Mouse (Mus musculus) liver (tissue): ENCODE data around the gene Psma5.
A peak's percentile ranks its signal among the peaks of the same experiment; 100 is the strongest.

Experiments used
- DNase-seq: peaks from one replicate; pipeline ENCODE4 v3.0.0-alpha.2; 2020; ENCODE audit warnings: mixed read lengths

Psma5 gene

DNA sequence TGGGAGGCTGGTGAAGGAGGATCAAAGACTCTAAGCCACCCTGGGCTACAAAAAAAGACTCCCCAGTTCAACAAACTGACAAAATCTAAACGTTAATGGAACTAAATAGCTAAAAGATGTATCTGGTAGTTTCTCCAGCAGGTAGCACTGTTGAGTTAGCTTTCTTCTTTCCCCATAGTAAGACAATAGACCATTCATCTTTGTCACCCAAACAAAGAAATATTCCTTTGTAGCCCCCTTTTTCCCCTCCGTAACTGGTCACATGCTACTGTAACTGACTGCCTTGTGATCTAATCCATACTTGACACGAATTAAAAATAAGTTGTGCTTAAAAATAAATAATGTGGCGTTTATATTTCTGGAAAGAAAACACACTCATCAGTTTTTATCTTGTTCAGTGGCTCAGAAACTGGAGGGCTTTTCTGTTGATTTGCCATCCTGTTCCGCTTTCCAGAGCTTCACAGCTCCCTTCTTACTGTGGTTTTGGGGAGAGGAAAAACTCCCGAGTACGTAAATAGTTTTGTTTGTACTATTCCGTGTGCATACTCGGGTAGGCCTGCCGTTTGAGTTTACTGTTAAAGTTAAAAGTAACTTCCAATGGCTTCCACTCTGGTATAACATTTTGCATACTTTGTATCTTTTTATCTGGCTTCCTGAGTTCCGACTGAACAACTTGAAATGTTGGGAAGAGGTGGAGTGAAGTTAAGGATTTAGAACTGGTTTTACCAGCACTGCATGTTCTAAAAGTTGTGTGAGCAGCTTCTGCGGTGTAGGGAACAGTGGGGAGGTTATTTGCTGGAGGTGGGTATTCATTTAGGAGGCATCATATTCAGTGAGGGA is 25.9 kb downstream of the Psma5 start:
- DNase-seq: no peak

DNA sequence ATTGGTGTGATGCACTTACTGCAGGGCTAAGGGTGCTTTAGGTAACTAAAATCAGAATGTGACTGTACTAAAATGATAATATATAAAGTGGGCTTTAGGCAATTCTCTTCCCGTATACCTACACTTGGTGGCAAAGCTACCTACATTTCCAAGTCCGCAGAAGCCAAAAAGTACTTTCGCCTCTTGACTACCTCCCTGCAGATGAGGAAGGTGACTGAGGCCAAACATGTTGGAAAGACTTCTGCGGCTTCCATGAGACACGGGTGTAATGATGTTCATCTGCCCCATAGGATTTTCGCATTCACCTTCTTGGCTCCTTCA is 26.5 kb downstream of the Psma5 start:
- DNase-seq: no peak

DNA sequence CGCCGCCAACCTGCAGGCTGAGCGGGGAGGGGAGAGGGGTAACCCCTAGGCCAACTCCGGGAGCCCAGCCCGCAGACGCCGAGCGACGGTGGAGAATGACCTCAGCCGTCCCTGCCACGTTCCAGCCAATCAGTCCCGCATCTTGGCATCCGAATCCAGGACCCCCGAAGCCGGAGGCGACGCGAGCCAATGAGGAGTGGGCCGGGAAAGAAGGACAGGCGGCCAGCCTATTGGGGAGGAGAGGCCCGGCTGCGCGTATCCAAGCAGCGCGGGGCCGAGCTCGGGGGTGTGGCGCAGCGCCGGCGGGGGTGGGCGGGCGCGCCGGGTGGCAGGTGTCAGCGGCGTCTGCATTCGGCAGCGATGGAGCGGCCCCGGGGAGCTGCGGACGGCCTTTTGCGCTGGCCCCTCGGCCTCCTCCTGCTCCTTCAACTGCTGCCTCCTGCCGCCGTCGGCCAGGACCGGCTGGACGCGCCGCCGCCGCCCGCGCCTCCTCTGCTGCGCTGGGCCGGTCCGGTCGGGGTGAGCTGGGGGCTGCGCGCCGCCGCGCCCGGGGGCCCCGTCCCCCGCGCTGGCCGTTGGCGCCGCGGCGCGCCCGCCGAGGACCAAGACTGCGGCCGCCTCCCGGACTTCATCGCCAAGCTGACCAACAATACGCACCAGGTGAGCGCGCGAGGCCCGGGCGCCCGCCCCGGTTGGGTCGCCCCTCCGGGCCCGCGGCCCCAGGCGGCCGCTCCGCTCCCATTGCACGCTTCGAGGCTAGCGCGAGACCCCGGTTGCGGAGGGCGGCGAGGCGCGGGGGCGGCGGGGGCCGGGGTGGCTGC is 27.3 kb downstream of the Psma5 start, which contains the start of gene Sort1:
Gene Sort1, plus strand, starts transcription at position 302 of the 821 bp plus-strand sequence.
- peak; percentile 87 for DNase-seq

DNA sequence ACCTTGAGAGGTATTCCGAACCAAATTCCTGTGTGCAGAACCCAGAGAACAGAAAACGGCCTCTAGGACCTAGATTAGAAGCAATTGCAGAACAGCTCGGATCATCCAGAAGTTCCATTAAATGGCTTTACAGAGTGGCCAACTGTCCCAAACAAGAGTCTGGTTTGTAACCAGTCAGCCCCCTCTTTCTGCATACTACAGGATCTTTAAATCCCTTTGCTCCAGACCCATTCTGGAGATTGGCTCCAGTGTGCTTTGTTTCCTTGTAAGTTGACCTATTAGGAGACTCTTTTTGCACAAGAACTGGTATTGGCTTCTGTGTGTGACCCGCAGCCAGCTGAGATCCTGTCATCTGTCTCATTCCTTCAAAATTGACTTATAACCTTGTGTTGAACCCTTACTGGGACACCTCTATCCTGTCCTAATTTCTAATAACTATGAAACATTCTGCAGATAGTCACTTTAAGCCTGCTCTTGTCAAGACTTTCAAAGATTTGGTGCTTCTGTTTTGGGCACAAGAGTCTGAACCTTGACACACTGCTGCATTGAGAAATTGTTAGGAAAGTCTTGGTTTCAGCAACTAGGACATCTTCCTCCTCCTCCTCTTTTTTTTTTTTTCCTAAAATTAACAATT is 28.5 kb downstream of the Psma5 start:
- DNase-seq: no peak

DNA sequence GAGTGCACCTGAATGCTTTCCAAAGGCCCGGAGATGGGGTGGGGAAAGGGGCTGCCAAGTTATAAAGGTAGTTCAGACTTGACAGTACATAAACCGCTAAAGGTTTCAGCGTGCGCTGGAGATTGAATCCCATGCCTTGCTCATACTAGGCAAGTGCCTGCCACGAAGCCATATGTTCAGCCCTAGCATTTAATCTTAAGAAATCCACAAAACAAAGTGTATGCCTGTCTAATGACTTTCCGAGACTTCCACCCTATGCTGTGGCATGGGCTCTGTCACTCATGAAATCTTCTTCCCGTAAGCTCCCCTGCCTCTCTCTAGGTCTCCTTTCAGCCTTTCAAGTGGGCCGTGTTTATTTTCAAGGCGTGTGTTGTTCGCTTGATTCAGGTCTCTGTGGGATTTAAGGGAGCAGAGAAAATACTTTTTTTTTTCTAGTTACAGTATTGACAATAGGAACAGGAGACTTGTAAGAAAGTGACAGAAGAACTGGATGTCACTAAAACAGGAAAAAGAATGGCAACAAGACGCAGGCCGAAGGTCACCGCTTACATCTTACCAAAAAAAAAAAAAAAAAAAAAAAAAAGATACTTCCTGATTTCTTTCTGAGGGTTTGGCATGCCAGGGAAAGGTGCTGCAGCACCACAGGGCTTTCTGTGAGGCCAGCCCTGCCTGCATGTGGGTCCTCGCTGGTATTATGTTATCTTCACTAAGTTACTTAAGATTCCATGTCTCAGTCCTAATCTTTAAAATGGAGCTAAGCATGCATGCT is 30.1 kb downstream of the Psma5 start:
- no peak for DNase-seq

DNA sequence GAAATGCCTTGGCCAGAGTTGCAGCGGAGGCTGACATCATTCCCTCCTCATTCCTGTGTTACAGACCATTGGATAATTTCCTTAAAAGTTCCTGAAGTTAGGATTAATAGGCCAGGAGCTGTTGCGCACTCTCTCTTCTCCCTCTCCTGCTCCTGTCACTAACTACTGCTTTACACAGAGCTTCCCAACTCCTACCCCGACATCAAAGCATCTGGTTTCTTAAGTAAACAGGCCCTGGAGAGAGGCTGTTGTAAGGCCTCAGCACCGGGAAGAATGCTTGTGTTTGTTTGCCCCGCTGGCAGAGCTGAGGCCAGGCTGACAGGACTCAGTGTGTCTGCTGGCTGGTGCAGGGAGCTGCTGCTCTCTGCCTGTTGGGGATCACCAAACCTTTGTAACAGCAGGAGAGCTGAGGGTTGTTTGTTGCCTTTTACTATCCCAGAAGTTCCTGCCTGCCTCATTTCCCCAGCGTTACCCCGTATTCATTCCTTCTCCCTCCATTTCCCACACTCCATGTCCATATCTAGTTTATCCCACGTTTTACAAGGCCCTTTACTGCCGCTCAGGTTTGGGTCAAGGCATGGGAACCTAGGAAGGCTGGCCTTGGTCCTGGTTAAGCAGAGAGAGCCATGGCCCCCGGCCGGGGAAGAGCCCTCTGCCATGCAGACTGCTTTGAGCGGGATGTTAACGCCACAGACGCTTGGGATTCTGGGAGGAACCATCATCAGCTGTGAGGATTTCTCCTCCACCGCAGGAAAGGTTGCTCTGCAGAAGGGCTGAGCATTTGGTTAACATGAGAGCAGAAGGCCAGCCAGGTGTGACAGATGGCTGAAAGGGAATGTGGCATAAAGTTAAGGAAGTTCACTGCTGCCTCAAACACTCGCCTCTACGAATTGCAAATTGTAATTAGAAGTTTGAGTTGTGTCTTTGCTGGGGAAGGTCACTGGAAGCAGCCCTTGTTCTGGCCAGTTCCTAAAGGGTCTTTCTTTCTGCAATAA is 31.4 kb downstream of the Psma5 start:
- no peak for DNase-seq

DNA sequence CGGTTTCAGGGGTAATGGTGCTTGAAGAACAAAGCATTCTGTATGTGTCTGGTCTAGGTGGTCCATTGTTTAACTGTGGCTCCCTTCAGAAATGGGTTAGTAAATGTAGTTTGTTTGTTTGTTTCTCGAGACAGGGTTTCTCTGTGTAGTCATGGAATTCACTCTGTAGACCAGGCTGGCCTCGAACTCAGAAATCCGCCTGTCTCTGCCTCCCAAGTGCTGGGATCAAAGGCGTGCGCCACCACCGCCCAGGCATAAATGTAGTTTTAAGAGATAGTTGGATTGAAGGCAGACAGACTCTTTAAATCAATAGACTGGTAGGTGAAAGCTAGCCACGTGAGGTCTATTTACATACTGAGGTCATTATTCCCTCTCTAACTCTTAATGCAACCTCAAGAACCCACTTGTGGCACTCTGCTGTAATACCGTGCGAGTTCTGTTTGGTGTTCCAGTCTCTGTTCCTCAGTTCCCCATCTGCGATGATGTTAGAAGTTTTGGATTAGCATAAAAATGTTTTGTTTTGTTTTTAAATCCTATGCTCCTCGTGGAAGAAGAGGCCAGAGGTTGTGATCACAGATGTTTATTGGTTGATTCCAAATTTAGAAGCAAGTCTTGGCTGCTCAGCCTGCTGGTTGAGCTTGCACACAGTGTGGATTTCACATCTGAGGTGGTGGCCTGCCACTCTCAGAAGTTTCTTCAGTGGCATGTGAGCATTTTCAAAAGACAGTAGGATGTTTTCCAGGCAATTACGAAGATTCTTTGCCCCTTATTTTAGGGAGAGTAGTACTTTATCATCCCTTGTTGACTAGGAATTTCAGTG is 32.8 kb downstream of the Psma5 start:
- DNase-seq: no peak

DNA sequence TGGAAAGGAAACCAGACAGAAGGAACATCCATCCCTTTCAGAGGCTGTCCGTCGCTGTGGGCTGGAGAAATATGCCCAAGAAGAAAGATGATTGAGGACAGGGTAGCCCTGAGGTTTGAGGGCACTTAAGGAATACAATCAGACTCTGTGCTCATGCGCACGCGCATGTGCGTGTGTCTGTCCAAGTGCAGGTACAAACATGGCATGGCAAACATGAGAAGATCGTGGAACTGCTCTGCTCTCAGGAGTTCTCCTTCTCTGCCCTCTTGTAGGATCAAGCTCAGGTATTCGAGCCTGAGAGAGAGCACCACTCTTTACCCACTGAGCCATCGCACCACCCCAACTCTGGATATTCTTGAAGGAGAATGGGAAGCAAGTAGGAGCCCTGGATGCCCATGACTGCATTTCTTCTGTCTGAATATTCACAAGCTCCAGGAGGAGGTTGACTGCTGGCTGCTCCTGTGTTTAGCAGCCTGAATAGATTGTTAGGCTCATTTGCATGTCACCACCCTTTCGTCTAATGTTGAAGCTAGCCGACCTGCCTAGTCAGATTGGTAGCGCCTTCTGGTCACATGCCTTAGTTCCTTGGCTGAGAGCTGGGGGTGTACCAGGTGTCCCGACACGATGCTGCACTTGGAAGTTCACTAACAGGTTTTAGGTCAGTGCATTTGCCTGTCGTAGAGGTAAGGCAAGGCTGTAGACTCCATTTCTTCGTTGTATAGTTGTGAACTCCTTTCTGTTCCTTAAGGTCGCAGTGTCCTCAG is 34.5 kb downstream of the Psma5 start:
- DNase-seq: no peak

DNA sequence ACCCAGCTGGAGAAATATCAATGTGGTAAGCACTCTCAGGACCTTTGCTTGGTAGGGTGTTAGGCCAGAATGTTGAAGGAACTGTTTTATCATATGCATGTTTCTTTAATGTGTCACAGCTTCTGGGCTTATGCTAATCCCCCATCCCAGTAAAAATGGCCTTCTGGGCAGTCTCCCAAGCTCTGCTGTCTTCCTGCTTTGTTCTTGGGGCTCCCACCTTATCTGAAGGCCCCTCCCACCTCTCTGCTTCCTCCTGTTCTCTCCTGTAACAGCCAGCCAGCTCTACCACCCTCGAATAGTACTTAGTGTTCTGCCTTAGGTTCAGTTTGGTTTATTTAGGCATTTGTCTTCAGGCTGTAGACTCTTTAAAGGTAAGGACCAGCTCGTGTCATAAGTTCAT is 37.7 kb downstream of the Psma5 start:
- DNase-seq: peak; percentile 39

DNA sequence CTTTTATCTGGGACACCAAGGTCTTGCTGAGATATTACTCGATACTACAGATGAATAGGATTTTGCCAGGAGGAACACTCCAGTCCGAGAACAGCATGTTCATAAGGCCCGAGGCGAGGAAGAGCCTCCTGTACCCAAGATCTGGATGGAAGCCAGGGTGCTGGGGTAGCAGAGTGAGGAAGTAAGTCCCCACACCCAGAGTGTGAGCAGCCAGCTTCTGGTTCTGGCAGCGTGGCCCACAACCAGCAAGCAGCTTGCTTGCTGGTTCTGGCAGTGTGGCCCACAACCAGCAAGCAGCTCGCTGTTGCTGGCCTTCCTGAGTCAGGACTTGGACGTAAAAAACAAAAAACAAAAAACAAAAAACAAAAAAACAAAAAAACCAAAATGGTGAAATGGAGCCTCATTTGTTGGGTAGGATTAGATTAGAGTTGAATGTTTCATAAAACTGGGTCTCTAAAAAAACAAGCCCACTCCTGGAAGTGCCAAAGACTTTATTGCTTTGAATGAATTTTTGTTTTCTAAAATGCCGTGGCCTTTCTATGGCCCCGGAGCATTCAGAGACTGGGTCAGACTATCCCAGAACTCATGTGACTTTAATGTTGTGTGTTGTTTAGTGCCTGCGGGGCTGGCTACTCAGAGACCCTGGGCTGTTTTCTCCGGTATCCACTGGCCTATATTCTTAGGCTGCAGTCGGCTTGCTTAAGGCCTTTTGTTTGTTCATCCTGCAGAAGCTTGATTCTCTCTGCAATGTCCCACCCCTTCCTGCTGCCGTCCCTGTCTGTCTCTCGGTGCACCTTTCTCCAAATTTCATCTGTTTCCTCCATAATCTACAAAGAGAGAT is 38.9 kb downstream of the Psma5 start:
- DNase-seq: no peak

DNA sequence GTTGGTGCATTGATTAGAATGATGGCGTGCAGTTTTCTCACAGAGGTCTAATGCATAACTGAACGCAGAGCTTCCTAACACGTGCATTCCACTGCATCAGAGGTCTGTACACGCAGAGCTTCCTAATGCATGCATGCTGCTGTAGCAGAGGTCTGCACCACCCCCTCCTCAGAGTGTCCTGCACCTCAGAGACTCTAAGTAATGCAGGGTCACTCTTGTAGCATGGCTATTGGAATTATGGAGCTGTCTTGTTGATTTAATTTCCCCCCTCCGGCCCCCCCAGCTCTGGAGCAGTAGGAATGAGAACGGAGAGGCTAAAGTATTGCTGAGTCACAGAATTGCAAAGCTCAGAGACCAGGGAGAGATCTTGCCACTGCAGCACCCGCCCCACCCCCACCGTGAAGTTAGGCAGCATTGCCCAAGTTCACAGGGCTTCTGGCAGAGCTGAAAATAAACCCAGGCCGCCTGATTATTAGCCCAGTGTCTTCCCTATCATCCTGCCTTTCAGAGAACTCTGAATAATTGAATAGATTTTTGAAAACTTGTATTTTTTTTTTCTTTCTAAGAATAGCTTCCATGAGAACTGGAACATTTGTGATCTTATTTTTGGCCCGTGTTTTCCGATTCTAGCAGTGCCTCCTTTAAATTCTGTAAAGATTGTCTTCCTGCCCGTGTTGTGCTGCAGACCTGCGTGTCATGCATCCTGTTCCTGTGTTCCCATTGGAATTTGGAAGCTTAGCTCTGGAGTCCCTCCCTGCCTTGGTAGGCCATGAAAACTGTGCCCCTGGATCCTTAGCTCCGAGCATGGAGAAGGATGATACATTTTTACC is 39.7 kb downstream of the Psma5 start:
- peak; percentile 84 for DNase-seq

DNA sequence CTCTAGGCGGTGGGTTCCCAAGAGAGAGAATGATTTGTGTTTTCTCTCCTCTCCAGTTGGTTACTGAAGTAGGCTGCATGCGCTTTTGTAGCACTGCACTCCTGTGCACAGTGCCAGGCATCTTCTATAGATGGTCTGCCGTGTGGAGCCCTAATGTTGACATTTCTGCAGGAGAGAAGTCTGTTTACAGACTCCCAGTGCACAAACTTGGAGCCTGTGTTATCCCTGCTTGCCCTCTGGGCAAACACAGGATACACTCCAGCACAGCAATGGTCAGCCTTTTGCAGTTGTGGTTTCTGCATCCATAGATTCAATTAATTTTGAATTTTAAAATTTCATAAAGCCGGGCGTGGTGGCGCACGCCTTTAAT is 40.3 kb downstream of the Psma5 start:
- DNase-seq: no peak

DNA sequence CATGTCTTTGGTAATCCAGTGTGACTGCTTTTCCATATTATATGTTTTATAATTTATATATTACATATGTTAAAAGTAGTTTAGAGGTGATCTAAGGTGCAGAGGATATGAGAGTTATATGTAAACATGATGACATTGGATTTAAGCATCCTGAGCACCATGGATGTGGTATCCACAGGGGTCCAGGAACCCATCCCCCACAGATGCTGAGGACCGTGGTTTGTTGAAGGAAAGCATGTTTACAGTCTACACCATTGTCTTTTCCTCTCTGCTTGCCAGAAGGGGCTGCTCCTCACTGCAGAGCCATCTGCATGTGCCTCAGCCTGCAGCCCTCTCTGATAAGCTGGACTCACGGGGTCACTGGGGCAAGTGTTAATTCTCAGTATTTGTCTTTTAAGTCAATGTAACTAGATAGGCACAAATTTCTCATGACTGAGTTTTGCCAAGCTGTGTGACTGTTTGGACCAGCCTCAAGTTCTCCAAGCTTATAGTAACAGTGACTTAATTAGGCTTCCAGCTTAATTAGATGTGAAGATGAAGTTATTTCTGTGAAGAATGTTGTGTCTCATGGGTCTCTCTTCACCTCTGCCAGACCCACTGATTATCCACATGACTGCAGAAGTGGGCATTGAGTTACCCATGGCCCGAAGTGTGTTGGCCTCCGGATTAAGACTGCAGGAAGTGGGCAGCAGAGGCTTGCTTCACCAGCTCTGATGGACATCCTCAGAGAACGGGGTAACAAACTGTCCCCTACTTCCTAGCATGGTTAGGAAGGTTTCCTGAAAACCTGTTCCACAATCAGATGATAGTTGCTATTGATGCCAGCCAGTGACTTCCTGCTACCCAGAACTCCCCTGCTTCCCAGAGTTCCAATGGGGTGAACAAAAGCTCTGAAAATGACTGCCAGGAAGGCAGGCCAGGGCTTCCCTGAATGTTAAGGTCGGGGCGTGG is 41.2 kb downstream of the Psma5 start:
- DNase-seq: no peak

DNA sequence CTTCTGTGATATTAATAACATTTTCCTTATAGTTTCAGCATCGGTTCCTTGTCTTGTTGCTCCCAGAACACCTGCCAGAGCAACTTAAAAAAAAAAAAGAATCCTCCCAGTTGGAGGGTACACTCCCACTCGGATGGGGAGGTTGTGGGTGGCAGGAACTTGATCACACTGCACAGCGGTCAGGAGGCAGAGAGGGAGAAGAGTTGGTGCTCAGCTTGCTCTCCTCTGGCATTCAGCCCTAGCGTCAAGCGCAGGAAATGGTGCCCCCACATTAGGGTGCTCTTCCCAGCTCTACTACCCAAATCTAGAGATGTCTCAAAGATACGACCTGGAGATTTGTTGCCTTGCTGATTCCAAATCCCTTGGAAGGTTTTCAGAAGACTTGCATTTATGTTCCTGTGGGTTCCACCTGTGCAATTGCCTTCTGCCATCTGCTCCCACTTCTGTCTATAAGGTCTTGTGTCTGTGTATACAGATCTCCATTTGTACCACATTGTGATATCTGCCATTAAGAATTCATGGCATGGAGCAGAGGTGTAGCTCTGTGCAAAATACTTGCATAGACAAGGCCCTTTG is 43.8 kb downstream of the Psma5 start:
- no peak for DNase-seq

DNA sequence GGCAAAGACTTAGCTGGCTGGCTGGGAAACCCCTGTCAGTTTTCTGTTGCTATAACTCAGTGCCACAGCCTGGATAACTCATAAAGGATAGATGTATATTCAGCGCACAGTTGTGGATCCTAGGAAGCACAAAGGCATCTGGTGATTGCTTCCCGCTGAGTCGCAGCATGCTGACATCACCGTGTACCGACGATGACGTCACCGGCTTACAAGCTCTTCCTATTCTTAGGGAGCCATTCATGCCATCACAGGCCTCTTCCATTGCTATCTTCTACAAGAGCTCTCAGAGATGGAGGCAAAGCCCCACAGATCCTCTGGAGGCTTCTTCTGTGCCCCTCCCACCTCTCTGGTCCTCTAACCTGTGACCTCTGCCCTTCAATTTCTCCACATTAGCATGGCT is 47.0 kb downstream of the Psma5 start:
- no peak for DNase-seq

DNA sequence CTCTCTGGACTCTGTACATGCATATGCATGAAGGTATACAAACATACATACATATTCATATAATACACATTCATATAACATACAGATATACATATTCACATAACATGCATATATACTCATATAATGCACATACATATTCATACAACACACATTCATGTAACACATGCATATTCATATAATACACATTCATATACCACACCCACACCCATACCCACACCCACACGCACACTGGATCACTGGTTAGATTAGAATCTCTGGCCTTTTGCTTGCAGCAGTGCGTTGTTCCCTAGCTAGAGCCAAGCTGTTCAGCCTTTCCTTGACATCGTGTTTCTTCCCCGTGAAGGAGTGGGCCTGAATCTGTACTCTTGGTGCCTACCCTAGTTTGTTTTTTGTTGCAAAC is 48.0 kb downstream of the Psma5 start:
- no peak for DNase-seq

DNA sequence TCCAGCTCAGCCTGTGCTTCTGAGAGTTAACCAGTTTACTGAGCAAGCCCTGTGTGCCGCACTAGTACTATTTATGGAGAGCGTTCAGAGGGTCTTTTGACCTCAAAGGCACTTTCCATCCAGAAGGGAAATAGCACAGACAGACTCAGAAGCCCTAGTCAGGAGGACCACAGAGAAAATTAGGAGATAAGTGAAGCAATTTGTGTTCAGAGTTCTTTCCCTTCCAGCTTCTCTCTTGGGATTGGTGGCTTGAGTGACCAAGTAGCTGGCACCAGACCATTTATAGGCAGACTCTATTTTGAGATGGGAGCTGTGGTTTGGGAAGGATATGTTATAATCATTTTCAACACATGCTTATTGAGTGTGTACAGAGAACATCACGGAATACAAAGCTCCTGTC is 49.7 kb downstream of the Psma5 start:
- no peak for DNase-seq
